Mouse (Mus musculus): ENCODE measurements around the gene Tpo. TPM values are rescaled to one million over a fixed set of nuclear protein-coding genes. Genes with fewer than 3 reads are reported as not detected.

Tpo gene
- 0.30 TPM for polyA plus RNA-seq (2015; fragmentation: Illumina TruSeq; extraction: RNeasy Lipid Tissue Mini Kit (QIAGEN cat#74804); ENCODE audit: low read depth, low replicate concordance)

DNA sequence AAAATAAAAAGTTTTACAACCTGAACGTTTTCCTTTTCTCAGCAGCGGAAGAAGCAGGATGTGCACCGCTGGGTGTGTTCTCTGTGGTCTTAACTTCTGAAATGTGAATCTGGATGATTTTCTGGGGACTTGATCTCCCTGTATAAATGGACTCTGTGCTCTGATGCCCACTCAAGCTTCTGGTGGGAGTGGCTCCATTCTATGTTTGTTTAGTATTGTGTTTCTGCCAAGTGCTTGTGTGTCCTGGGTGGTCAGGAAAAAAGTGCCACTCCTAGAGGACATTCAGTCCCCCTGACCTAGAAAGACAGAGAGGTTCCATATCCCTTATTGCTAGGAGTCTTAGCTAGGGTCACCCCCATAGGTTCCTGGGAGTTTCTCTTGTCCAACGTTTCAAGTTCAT is at the start of gene Tpo:
Tpo (minus strand) TSS at position 101 of the 400 bp plus-strand sequence.

Other genes starting within 250 kb of the Tpo start
- 46.7 TPM for gene Pxdn, start 195.0 kb downstream of the Tpo start, polyA plus RNA-seq (2015; fragmentation: Illumina TruSeq; extraction: RNeasy Lipid Tissue Mini Kit (QIAGEN cat#74804); ENCODE audit: low read depth, low replicate concordance)
- 2.8 TPM for gene Sntg2, start 240.8 kb upstream of the Tpo start, polyA plus RNA-seq (2015; fragmentation: Illumina TruSeq; extraction: RNeasy Lipid Tissue Mini Kit (QIAGEN cat#74804); ENCODE audit: low read depth, low replicate concordance)

Data from brain, adult 10 weeks (tissue).